Comparison of ENCODE assay signal across 8 mouse cellular contexts in the genomic region with DNA sequence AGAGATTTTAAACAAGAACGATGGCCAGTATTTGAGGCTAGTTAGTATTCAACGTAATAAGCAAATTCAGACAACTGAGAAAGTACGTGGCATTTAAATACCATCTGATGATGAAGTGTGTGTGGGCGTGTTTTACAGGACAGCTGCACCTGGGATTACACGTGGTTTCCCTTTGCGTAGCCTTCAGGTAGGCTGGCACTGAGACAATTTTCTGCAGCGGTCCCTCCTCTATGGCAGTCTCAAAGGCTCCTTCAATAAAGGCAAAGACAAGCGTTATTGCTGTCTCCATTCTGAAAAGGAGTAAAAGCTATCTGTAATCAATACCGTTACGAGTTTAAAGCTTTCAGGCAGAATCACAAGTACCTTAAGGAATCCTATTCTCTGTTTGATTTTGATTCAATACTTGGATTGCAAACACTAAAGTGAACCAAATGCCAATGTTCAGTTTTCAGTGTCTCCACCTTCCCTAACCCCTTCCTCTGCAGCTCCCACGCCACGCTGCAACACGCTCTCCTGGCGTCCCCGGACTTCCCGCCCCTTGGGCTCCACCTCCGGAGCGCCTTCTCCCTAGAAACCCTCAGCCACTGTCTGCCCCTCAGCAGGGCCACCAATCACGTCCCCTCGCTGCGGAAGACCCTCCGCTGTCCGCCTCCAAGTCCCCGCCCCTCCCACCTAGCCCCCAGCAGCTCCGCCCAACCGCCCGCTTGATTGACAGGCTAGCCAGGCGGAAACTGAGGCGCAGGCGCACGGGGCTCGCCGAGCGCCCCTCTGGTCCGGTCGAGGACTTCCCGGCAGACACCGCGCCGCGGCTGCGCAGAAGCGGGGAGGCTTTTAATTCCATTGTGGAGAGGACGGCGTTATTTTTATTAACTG. TPM values are rescaled to one million over a fixed set of nuclear protein-coding genes. Genes with fewer than 3 reads are reported as not detected.
DNase-seq lines count a peak whose midpoint lies in the region; ATAC-seq and TF ChIP-seq lines count a peak whose summit lies in the region.

Gene Zfp281, plus strand, starts transcription at position 756 of the 873 bp plus-strand sequence.

- in situ Hi-C loops in ES-E14 (cut with MboI; ENCODE audit: low sequenced_read_pairs in 2 of 2, unreplicated experiment in 2 of 2): no loop called here

- TF ChIP-seq POLR2A in lung, adult 2 months (IDR thresholded peaks at IDR 0.05; ENCODE audit: borderline replicate concordance, extremely low read depth, low read depth, low read length): peak; percentile 54; the same call in 1 of the 2 replicates

- WGBS in forebrain, embryonic 15.5 days: 2% methylated on average over 45 of the region's 45 CpGs
- WGBS in lung, adult 2 months: 2% methylated on average over 45 of the region's 45 CpGs

- H3K27ac ChIP-seq in ES-E14 (ENCODE audit: insufficient read depth, low read depth, low read length, poor library complexity, severe bottlenecking): peak within 1 kb of the TSS; percentile 90
- peak within 1 kb of the TSS; percentile 93 for H3K27ac ChIP-seq in forebrain, embryonic 15.5 days (replicated peaks)

- DNase-seq in ES-E14 (ENCODE audit: low read depth, low spot score): peak; percentile 97
- peak; percentile 94 for DNase-seq in cerebellum, adult 11-12 months
- DNase-seq in heart, postnatal 25 days (ENCODE audit: low spot score): peak; percentile 93
- peak; percentile 96 to 97 for DNase-seq in layer of hippocampus, adult 18-20 months (ENCODE audit: low spot score in 2 of 2)
- peak; percentile 94 for DNase-seq in lung, adult 2 months
- DNase-seq in thymus, adult 18-20 months: peak; percentile 92 to 94

- peak; percentile 99 for ATAC-seq in forebrain, embryonic 15.5 days (replicated peaks)
- peak; percentile 80 for ATAC-seq in neutrophil, adult 5-6 weeks (ENCODE audit: extremely low read depth, insufficient number of reproducible peaks, low FRiP score, poor library complexity, severe bottlenecking)

- no peaks in the 10 kb centered on the region for H3K27me3 ChIP-seq in forebrain, embryonic 15.5 days

- intact Hi-C loops in heart, postnatal 25 days (cut with DNase I): loop anchor here (5.0 to 10.0 kb wide), 5 partner anchors 48 to 320 kb away; partner anchors contain the start of gene Ddx59

- peak within 1 kb of the TSS; percentile 98 for H3K9ac ChIP-seq in ES-E14 (ENCODE audit: insufficient read depth, low read depth, low read length, poor library complexity, severe bottlenecking)
- peak within 1 kb of the TSS; percentile 85 for H3K9ac ChIP-seq in forebrain, embryonic 15.5 days (replicated peaks)

- H3K4me2 ChIP-seq in forebrain, embryonic 15.5 days (replicated peaks): peak within 1 kb of the TSS; percentile 57

- TF ChIP-seq CTCF in lung, adult 2 months (IDR thresholded peaks at IDR 0.05; ENCODE audit: insufficient read depth, low read length): no peak

- H3K4me3 ChIP-seq in ES-E14 (ENCODE audit: insufficient read depth in 1 of 2, low read depth in 1 of 2, low read length in 2 of 2, poor library complexity in 1 of 2, severe bottlenecking in 1 of 2): peak within 1 kb of the TSS; percentile 97 to 99
- H3K4me3 ChIP-seq in forebrain, embryonic 15.5 days: peak within 1 kb of the TSS; percentile 88
- H3K4me3 ChIP-seq in lung, adult 2 months (replicated peaks; ENCODE audit: extremely low read depth, low read depth, low read length): peak within 1 kb of the TSS; percentile 83

- H3K36me3 ChIP-seq in ES-E14 (ENCODE audit: control insufficient read depth, insufficient read depth, low read length, poor library complexity, severe bottlenecking): peaks cover 26% of the 10 kb centered on the region
- H3K36me3 ChIP-seq in forebrain, embryonic 15.5 days: peaks cover 23% of the 10 kb centered on the region

- peaks cover 10 to 17% of the 10 kb centered on the region in 2 experiments; a peak in 3 of 4 replicates for H3K4me1 ChIP-seq in ES-E14 (ENCODE audit: control insufficient read depth in 2 of 2, insufficient read depth in 2 of 2, low read length in 2 of 2, poor library complexity in 1 of 2)
- H3K4me1 ChIP-seq in forebrain, embryonic 15.5 days: peaks cover 38% of the 10 kb centered on the region
- H3K4me1 ChIP-seq in lung, adult 2 months (ENCODE audit: control insufficient read depth, insufficient read depth, low read length): peaks cover 23% of the 10 kb centered on the region

- no peaks in the 10 kb centered on the region for H3K9me3 ChIP-seq in ES-E14 (ENCODE audit: control insufficient read depth, insufficient read depth, low read depth, low read length)
- no peaks in the 10 kb centered on the region for H3K9me3 ChIP-seq in forebrain, embryonic 15.5 days

TF ChIP-seq in ES-E14, 5 proteins besides CTCF, POLR2A, EP300 and RAD21:
- TF ChIP-seq HCFC1 (IDR thresholded peaks at IDR 0.05; ENCODE audit: borderline replicate concordance, insufficient read depth, low read length) (peak; percentile 59; the same call in 1 of the 2 replicates), MAFK (IDR thresholded peaks at IDR 0.05; ENCODE audit: insufficient read depth, low read depth, low read length) (no peak), ZC3H11A (IDR thresholded peaks at IDR 0.05; ENCODE audit: borderline replicate concordance, low read depth, low read length) (no peak)

RNA-seq across cellular contexts. Expression of gene Zfp281, which starts in this region (rescaled TPM):
- total RNA-seq in ES-E14 (2012; rRNA removed): 65.0 and 65.5 TPM in 2 replicates
- polyA plus RNA-seq in forebrain, embryonic 15.5 days (2015; fragmentation: Nextera tagmentation; extraction: Ambion mirVana): 27.9 and 29.2 TPM in 2 replicates
- 10 to 100 TPM; 10.1 to 12.0 TPM for total RNA-seq in heart, postnatal 25 days (2021)
- total RNA-seq in layer of hippocampus, adult 18-20 months (2021): 10 to 100 TPM; 33.1 to 36.0 TPM
- 3.6 and 4.6 TPM in 2 replicates for polyA plus RNA-seq in lung, adult 2 months (2012; rRNA removed)
- 44.7 and 45.5 TPM in 2 replicates for total RNA-seq in neutrophil, adult 5-6 weeks (2017)

Comparison
In these comparisons a context has a peak if more than half of its experiments do, and no peak if none do; other contexts are left out.
1. Peak in every context shown above with its lines: DNase-seq, ATAC-seq, H3K4me3 ChIP-seq and H3K27ac ChIP-seq.